Mouse (Mus musculus) liver, embryonic 15.5 days (tissue): ENCODE results near the gene Bad. TPM values are rescaled to one million over a fixed set of nuclear protein-coding genes. Genes with fewer than 3 reads are reported as not detected.

Experiments
- ATAC-seq: fragments of 200-750 bp; cut with Nextera tagmentation; 2 replicates; pipeline ENCODE4 v1.8.0; 2017; ENCODE audit warnings: moderate number of reproducible peaks, mild to moderate bottlenecking, moderate library complexity; ENCODE audit not compliant: insufficient read depth
- H3K27ac ChIP-seq: fragments of 300-500 bp; sonication (generic); replicated peaks from 2 replicates; pipeline ENCODE4 v1.5.1; 2015; ENCODE audit warnings: mild to moderate bottlenecking, inconsistent platforms
- H3K27me3 ChIP-seq: fragments of 300-500 bp; sonication (generic); 2 replicates; pipeline ENCODE4 v1.6.1; 2015; ENCODE audit warnings: mild to moderate bottlenecking, inconsistent platforms
- H3K36me3 ChIP-seq: fragments of 300-500 bp; sonication (generic); replicated peaks from 2 replicates; pipeline ENCODE4 v1.6.1; 2015; ENCODE audit warnings: moderate library complexity, mild to moderate bottlenecking, inconsistent platforms
- H3K4me1 ChIP-seq: fragments of 300-500 bp; sonication (generic); replicated peaks from 2 replicates; pipeline ENCODE4 v1.6.1; 2015; ENCODE audit warnings: inconsistent platforms
- H3K4me2 ChIP-seq: fragments of 300-500 bp; sonication (generic); 2 replicates; pipeline ENCODE4 v1.6.1; 2015; ENCODE audit warnings: moderate library complexity, mild to moderate bottlenecking, inconsistent platforms
- H3K4me3 ChIP-seq: fragments of 300-500 bp; sonication (generic); replicated peaks from 2 replicates; pipeline ENCODE4 v1.5.1; 2015; ENCODE audit warnings: mild to moderate bottlenecking, inconsistent platforms
- H3K9ac ChIP-seq: fragments of 300-500 bp; sonication (generic); 2 replicates; pipeline ENCODE4 v1.6.1; 2015; ENCODE audit warnings: moderate library complexity, mild to moderate bottlenecking, inconsistent platforms
- H3K9me3 ChIP-seq: fragments of 300-500 bp; sonication (generic); replicated peaks from 2 replicates; pipeline ENCODE4 v1.6.1; 2016; ENCODE audit warnings: inconsistent platforms
- WGBS: fragments of 180-500 bp; shearing (Covaris S2); methylation state at CpG from one replicate; pipeline ENCODE4 v1.1.7; 2015; ENCODE audit warnings: mixed read lengths; ENCODE audit not compliant: insufficient replicate concordance; 5-methylcytosine and 5-hydroxymethylcytosine counted together
- polyA plus RNA-seq: library from polyadenylated mRNA; unstranded; fragments of >200 nt; fragmentation: Nextera tagmentation; extraction: Ambion mirVana; gene quantifications from 2 replicates; pipeline ENCODE4 v1.2.1, GENCODE M21; 2015

The Bad gene
- polyA plus RNA-seq, 1 experiment from 2014 or later = 25.5 TPM

- H3K9me3 ChIP-seq = no peaks in the 10 kb centered on the region
- ATAC-seq = no peak
- H3K9ac ChIP-seq = no peak overlapping the region
- peaks cover 26% of the 10 kb centered on the region for H3K36me3 ChIP-seq
- peaks cover 54% of the 10 kb centered on the region for H3K4me1 ChIP-seq
- 71% methylated on average over 4 of the region's 4 CpGs for WGBS
- no peak overlapping the region for H3K27ac ChIP-seq
- no peak overlapping the region for H3K4me2 ChIP-seq
- H3K27me3 ChIP-seq = no peaks in the 10 kb centered on the region
- H3K4me3 ChIP-seq = no peak overlapping the region
Observed at GRCm38 (mm10) chr19:6916496-6916895, 25.2 kb upstream of the Bad start.

DNA sequence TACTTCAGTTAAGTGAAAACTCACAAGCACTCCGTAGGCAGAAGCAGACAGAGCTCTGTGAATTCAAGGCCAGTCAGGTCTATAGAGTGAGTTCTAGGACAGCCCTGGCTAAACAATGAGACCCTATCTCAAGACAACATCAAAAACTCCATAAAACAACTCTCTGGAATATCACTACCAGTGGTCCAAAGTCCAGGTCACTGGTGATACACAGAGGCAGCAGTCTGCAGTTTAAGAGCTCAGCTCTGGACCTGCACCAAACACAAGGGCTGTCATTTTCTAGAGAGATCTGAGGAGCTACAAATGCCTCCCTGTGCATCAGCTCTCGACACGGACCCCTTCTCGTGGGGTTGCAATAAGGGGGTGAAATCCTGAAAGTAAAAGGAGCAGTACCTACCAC is 23.3 kb upstream of the Bad start:
- Histone ChIP-seq H3K4me2 (no peak overlapping the region), H3K4me1 (peaks cover 66% of the 10 kb centered on the region), H3K4me3 (no peak overlapping the region), H3K27ac (no peak overlapping the region), H3K9me3 (no peaks in the 10 kb centered on the region), H3K27me3 (peaks cover 8% of the 10 kb centered on the region), H3K36me3 (peaks cover 8% of the 10 kb centered on the region), H3K9ac (no peak overlapping the region)
- no peak for ATAC-seq
- WGBS = 74% methylated on average over 4 of the region's 4 CpGs

DNA sequence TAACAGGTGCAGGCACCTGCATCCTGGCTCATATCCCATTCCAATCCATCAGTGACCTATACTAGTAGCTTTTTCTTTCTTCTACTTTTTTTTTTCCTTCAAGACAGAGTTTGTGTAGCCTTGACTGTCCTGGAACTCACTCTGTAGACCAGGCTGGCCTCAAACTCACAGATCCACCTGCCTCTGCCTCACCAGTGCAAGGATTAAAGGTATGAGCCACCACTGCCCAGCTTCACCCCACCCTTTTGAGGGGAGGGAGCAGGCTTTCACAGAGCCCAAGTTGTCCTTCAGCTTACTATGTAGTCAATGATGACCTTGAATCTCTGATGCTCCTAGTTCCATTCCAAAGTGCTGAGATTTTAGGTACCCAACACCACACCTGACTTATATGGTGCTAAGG is 22.2 kb upstream of the Bad start:
- no peak for ATAC-seq
- Histone ChIP-seq H3K27me3 (peaks cover 20% of the 10 kb centered on the region), H3K9ac (no peak overlapping the region), H3K4me2 (no peak overlapping the region), H3K9me3 (no peaks in the 10 kb centered on the region), H3K4me3 (no peak overlapping the region), H3K36me3 (no peaks in the 10 kb centered on the region), H3K27ac (no peak overlapping the region), H3K4me1 (peaks cover 63% of the 10 kb centered on the region)

- Histone ChIP-seq H3K9me3 (no peaks in the 10 kb centered on the region), H3K9ac (peak overlapping the region; percentile 86), H3K36me3 (no peaks in the 10 kb centered on the region), H3K27me3 (peaks cover 26% of the 10 kb centered on the region), H3K4me1 (peaks cover 65% of the 10 kb centered on the region), H3K27ac (peak overlapping the region; percentile 88; the same call in 1 of the 2 replicates), H3K4me3 (peak overlapping the region; percentile 84), H3K4me2 (peak overlapping the region; percentile 100)
- ATAC-seq = no peak
- 45% methylated on average over 8 of the region's 8 CpGs for WGBS
Observed at GRCm38 (mm10) chr19:6919876-6920740, 21.6 kb upstream of the Bad start.

DNA sequence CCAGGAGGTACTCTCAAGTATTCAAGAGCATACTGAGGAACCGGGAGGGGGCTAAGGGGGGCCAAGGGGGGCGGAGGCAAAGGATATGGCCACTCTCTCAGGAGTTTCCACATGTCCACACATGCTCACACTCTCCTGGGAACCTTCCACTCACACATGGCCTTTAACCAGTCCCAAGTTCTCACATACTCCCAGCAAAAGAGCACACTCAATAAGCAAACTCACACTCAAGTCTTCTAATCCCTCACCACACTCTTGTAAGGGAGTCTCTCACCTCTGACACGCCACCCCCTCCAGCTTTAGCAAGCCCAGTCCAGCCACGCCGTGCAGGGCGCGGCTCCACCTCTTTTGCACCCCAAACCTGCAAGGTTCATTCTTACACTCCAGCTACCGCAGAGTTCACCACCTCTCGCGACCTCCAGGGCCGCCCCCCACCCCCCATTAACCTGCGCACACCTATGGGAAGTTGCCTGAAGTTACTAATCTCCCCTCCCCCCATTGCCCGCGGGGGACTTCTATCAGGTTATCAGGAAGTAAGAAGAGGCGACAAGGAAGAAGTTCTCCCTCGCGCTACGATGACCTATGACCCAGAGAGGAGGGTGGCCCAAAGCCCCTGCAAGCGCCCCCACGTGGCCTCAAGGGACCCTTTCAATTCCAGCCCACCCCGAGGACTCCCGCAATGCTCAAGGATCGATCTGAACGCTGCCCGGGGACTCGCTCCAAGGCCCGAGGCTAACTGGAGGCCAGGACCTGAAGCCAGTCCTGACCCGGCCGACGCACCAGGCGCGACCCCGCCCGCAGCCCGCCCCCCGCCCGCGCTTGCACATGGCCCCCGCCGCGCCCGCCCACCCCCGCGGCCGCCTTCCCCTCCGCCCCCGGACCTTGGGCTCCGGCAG is 20.7 kb upstream of the Bad start:
- Histone ChIP-seq H3K36me3 (no peaks in the 10 kb centered on the region), H3K4me1 (peaks cover 65% of the 10 kb centered on the region), H3K9me3 (no peaks in the 10 kb centered on the region), H3K4me3 (peak overlapping the region; percentile 84), H3K9ac (peak overlapping the region; percentile 86), H3K4me2 (peak overlapping the region; percentile 100), H3K27ac (peak overlapping the region; percentile 88), H3K27me3 (peaks cover 35% of the 10 kb centered on the region)
- peak; percentile 10; the same call in 1 of the 2 replicates for ATAC-seq
- WGBS = under 1% methylated on average over 46 of the region's 48 CpGs

GRCm38 (mm10) chr19:6921647-6922567 is 19.8 kb upstream of the Bad start, which contains the start of gene Esrra:
TSS of gene Esrra (minus strand) at chr19:6921813.
- H3K9me3 ChIP-seq = no peaks in the 10 kb centered on the region
- peak within 1 kb of the TSS; percentile 88 for H3K27ac ChIP-seq
- peaks cover 44% of the 10 kb centered on the region for H3K27me3 ChIP-seq
- ATAC-seq = peak; percentile 92
- under 1% methylated on average over 61 of the region's 66 CpGs for WGBS
- no peaks in the 10 kb centered on the region for H3K36me3 ChIP-seq
- peak within 1 kb of the TSS; percentile 100 for H3K4me2 ChIP-seq
- peaks cover 62% of the 10 kb centered on the region for H3K4me1 ChIP-seq
- H3K9ac ChIP-seq = peak within 1 kb of the TSS; percentile 86
- H3K4me3 ChIP-seq = peak within 1 kb of the TSS; percentile 84

DNA sequence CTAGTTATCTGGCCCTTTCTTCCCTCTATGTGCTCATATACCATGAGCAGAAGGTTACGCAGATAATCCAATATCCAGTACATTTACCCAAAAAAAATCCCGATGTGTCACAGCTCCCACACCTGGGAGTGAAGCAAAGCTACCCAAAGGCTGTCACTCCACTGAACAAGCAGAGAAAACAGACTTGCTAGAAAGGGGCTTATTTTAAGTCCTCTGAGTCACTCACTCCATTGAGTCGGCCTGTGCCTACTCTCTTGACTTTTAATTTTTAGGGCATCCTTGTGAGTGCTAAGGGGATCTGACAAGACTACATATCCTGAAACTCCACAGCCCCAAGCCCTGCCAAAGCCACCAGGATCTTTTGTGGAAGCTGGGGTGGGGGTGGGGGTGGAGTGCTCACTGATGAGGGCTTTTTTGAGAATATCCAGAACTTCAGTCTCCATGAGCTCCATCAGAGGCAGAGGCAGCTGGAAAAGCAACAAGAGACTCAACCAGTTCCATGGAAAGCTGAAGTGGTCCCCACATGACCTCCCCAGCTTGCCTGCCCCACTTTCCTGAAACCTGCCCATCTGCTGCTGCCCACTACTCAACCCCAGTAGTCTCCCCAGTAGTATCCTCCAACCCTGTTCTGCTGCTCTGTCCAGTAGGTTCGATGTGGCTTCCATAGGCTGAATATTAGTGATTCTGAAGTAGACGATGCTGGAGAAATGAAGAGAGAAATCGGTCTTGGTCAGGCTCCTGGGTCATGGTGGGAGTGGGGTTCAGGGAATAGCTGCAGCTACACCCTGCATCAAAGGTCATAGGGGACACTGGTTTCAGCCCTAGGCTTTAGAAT is 18.5 kb upstream of the Bad start:
- peak overlapping the region; percentile 84 for H3K4me3 ChIP-seq
- no peak for ATAC-seq
- no peaks in the 10 kb centered on the region for H3K36me3 ChIP-seq
- H3K9ac ChIP-seq = peak overlapping the region; percentile 58
- peaks cover 56% of the 10 kb centered on the region for H3K27me3 ChIP-seq
- no peaks in the 10 kb centered on the region for H3K9me3 ChIP-seq
- H3K27ac ChIP-seq = no peak overlapping the region
- H3K4me2 ChIP-seq = peak overlapping the region; percentile 100
- WGBS = 54% methylated on average over 6 of the region's 6 CpGs
- peaks cover 63% of the 10 kb centered on the region for H3K4me1 ChIP-seq

DNA sequence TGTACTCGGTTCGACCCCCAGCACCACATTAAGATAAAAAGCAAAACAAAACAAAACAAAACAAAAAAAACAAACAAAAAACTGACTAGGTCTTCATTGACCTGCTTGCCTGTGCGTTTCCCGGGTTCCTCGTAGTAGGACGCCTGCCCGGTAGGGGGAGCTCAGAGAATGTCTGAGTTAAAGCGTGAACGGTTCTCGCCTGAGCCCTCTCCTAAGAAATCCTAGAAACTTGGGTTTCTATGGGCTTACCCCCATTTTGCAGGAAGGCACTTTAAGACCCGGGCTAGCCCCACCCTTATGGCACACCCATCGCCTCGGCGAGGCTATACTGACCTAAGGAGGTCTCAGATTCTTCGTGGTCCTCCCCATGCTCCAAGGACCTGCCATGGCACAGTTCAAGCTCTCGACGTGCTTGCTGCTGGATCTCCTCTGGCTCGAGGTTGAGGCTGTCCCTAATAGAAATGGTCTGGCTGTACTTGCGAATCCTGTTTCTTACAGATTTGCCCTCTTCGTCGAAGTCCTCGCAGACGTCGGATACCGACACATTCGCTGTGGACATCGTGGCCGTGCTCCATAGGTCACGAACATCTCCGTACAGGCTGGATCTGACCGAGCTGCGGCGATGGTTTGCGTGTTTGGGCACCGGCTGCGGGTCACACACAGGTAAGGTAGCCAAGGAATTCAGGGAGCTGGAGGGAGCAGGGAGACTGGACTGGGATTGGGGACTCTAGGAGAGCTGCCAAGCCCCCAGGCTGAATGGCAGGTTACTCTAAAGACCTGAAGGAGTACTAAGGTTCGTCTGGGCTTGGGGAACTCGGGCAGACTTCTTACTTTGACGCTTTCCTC is 17.0 kb upstream of the Bad start:
- Histone ChIP-seq H3K27me3 (peaks cover 72% of the 10 kb centered on the region), H3K4me1 (peaks cover 59% of the 10 kb centered on the region), H3K27ac (no peak overlapping the region), H3K9me3 (no peaks in the 10 kb centered on the region), H3K4me3 (peak overlapping the region; percentile 10; the same call in 1 of the 2 replicates), H3K9ac (no peak overlapping the region), H3K36me3 (no peaks in the 10 kb centered on the region), H3K4me2 (peak overlapping the region; percentile 46)
- 4% methylated on average over 39 of the region's 39 CpGs for WGBS
- no peak for ATAC-seq

DNA sequence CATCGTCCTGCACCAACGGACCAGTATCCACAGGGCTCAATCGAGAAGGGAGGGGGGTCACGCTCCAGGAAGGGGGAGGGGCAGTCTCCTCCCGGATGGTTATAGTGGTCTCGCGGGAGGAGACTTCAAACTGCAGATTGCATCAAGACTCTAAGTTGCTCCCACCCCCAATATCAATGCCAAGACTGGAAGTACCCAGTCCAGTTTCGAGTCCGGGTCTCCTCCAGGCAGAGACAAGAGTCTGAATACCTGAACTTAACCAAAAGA is 16.4 kb upstream of the Bad start, which contains the start of gene Catsperz:
Gene Catsperz, minus strand, starts transcription at position 74 of the 267 bp plus-strand sequence.
- Histone ChIP-seq H3K27me3 (peaks cover 78% of the 10 kb centered on the region), H3K4me3 (peak within 1 kb of the TSS; percentile 10; the same call in 1 of the 2 replicates), H3K4me1 (peaks cover 54% of the 10 kb centered on the region), H3K9ac (no peak within 1 kb of the TSS), H3K9me3 (no peaks in the 10 kb centered on the region), H3K4me2 (peak within 1 kb of the TSS; percentile 46), H3K27ac (no peak within 1 kb of the TSS), H3K36me3 (no peaks in the 10 kb centered on the region)
- no peak for ATAC-seq
- WGBS = 3% methylated on average over 9 of the region's 9 CpGs
